Mouse (Mus musculus): ENCODE data around the gene Rab15. TPM values are rescaled to one million over a fixed set of nuclear protein-coding genes. Genes with fewer than 3 reads are reported as not detected.
"Not testable (repeated sequence)": the region's sequence is repeated elsewhere in the genome, so short reads cannot be mapped to it uniquely, and the experiment has no call there.

Gene Rab15
- total RNA-seq (2017) = not detected in 2 replicates

GRCm38 (mm10) chr12:76822651-76823041 lies at the start of gene Rab15:
Gene Rab15, minus strand, starts transcription at chr12:76822908.
- ATAC-seq (replicated peaks; ENCODE audit: low read depth, poor library complexity, severe bottlenecking) = no peak

- no peak for ATAC-seq (replicated peaks; ENCODE audit: low read depth, poor library complexity, severe bottlenecking)
Observed at GRCm38 (mm10) chr12:76869561-76869960, 46.9 kb upstream of the Rab15 start.

- ATAC-seq (replicated peaks; ENCODE audit: low read depth, poor library complexity, severe bottlenecking) = no peak
Observed at GRCm38 (mm10) chr12:76868463-76869198, 45.9 kb upstream of the Rab15 start.

- ATAC-seq (replicated peaks; ENCODE audit: low read depth, poor library complexity, severe bottlenecking) = no peak
Observed at GRCm38 (mm10) chr12:76867586-76868280, 45.0 kb upstream of the Rab15 start.

- no peak for ATAC-seq (replicated peaks; ENCODE audit: low read depth, poor library complexity, severe bottlenecking)
Observed at GRCm38 (mm10) chr12:76865266-76865665, 42.6 kb upstream of the Rab15 start.

GRCm38 (mm10) chr12:76863651-76864050 lies 40.9 kb upstream of the Rab15 start:
- ATAC-seq (replicated peaks; ENCODE audit: low read depth, poor library complexity, severe bottlenecking) = no peak

- ATAC-seq (replicated peaks; ENCODE audit: low read depth, poor library complexity, severe bottlenecking) = not testable (repeated sequence)
Observed at GRCm38 (mm10) chr12:76858788-76859187, 36.1 kb upstream of the Rab15 start.

GRCm38 (mm10) chr12:76857087-76857486 lies 34.4 kb upstream of the Rab15 start:
- ATAC-seq (replicated peaks; ENCODE audit: low read depth, poor library complexity, severe bottlenecking) = no peak

GRCm38 (mm10) chr12:76853378-76854142 lies 30.9 kb upstream of the Rab15 start:
- ATAC-seq (replicated peaks; ENCODE audit: low read depth, poor library complexity, severe bottlenecking) = 0 out of 2 replicates have a peak, but pooled peaks have one; percentile 8

- ATAC-seq (replicated peaks; ENCODE audit: low read depth, poor library complexity, severe bottlenecking) = no peak
Observed at GRCm38 (mm10) chr12:76852419-76852818, 29.7 kb upstream of the Rab15 start.

- no peak for ATAC-seq (replicated peaks; ENCODE audit: low read depth, poor library complexity, severe bottlenecking)
Observed at GRCm38 (mm10) chr12:76844346-76845061, 21.8 kb upstream of the Rab15 start.

- ATAC-seq (replicated peaks; ENCODE audit: low read depth, poor library complexity, severe bottlenecking) = no peak
Observed at GRCm38 (mm10) chr12:76840081-76840480, 17.4 kb upstream of the Rab15 start.

- ATAC-seq (replicated peaks; ENCODE audit: low read depth, poor library complexity, severe bottlenecking) = no peak
Observed at GRCm38 (mm10) chr12:76839298-76839697, 16.6 kb upstream of the Rab15 start.

GRCm38 (mm10) chr12:76837844-76838650 lies 15.3 kb upstream of the Rab15 start:
- 0 out of 2 replicates have a peak, but pooled peaks have one; percentile 3 for ATAC-seq (replicated peaks; ENCODE audit: low read depth, poor library complexity, severe bottlenecking)

- ATAC-seq (replicated peaks; ENCODE audit: low read depth, poor library complexity, severe bottlenecking) = peak; percentile 97
Observed at GRCm38 (mm10) chr12:76837101-76837843, 14.6 kb upstream of the Rab15 start.

GRCm38 (mm10) chr12:76832704-76833103 lies 10.0 kb upstream of the Rab15 start:
- no peak for ATAC-seq (replicated peaks; ENCODE audit: low read depth, poor library complexity, severe bottlenecking)

GRCm38 (mm10) chr12:76825283-76825682 lies 2.6 kb upstream of the Rab15 start:
- no peak for ATAC-seq (replicated peaks; ENCODE audit: low read depth, poor library complexity, severe bottlenecking)

- ATAC-seq (replicated peaks; ENCODE audit: low read depth, poor library complexity, severe bottlenecking) = peak; percentile 50
Observed at GRCm38 (mm10) chr12:76822002-76822650, 582 bp downstream of the Rab15 start.

Data from common myeloid progenitor, adult 5-6 weeks (primary cell).